Mouse (Mus musculus): ENCODE measurements at regions not wholly inside any gene's neighbourhood (a gene's known extent, or its start where the extent isn't known, plus 50 kb on each side); places are given as distances from the start of the nearest gene placed in this dataset.

- TF ChIP-seq POLR2A (IDR thresholded peaks at IDR 0.05; ENCODE audit: control insufficient read depth in 1 of 2, insufficient read depth in 1 of 2, low read depth in 1 of 2, low read length in 2 of 2, poor library complexity in 1 of 2) (no peak), BHLHE40 (IDR thresholded peaks at IDR 0.05; ENCODE audit: borderline replicate concordance, low read depth, low read length) (no peak), CHD2 (IDR thresholded peaks at IDR 0.05; ENCODE audit: low read length) (no peak), MAFK (IDR thresholded peaks at IDR 0.05; ENCODE audit: borderline replicate concordance, low read depth, low read length) (no peak), MXI1 (IDR thresholded peaks at IDR 0.05; ENCODE audit: low read depth, low read length) (no peak), SMC3 (IDR thresholded peaks at IDR 0.05; ENCODE audit: low read depth, low read length) (no peak), USF1 (IDR thresholded peaks at IDR 0.05; ENCODE audit: low read depth, low read length) (no peak), CTCF (IDR thresholded peaks at IDR 0.05 in 2 of 3, conservative IDR thresholded peaks at IDR 0.05 in 1 of 3; ENCODE audit: control insufficient read depth in 1 of 3, insufficient read depth in 1 of 3, low read depth in 2 of 3, low read length in 3 of 3, poor library complexity in 1 of 3, severe bottlenecking in 1 of 3) (no peak), TCF12 (IDR thresholded peaks at IDR 0.05; ENCODE audit: low read depth, low read length) (no peak), POLR2AphosphoS2 (IDR thresholded peaks at IDR 0.05; ENCODE audit: low read length) (no peak), KAT2A (conservative IDR thresholded peaks at IDR 0.05; ENCODE audit: low read depth, low read length) (no peak)
These were observed 2124.1 kb upstream of the Lrrc6 start for GRCm38 (mm10) chr15:68624831-68625230.

Data from MEL (cell line).